Mouse (Mus musculus): ENCODE results near the gene Abca8b.

- no peak for TF ChIP-seq TCF12 (IDR thresholded peaks at IDR 0.05; ENCODE audit: low read depth, low read length)
- TF ChIP-seq CTCF (conservative IDR thresholded peaks at IDR 0.05 in 1 of 2, IDR thresholded peaks at IDR 0.05 in 1 of 2; ENCODE audit: low read depth in 2 of 2, low read length in 2 of 2) = no peak
- TF ChIP-seq RAD21 (IDR thresholded peaks at IDR 0.05; ENCODE audit: low read depth, low read length) = no peak
- TF ChIP-seq HCFC1 (IDR thresholded peaks at IDR 0.05; ENCODE audit: low read depth, low read length) = no peak
- no peak for TF ChIP-seq POLR2A (IDR thresholded peaks at IDR 0.05; ENCODE audit: low read depth, low read length)
Measured at GRCm38 (mm10) chr11:109886757-109887156, 108.9 kb downstream of the Abca8b start.

All from CH12.LX (cell line).